Mouse (Mus musculus): Measurements from ENCODE around the gene Cdkal1.

DNA sequence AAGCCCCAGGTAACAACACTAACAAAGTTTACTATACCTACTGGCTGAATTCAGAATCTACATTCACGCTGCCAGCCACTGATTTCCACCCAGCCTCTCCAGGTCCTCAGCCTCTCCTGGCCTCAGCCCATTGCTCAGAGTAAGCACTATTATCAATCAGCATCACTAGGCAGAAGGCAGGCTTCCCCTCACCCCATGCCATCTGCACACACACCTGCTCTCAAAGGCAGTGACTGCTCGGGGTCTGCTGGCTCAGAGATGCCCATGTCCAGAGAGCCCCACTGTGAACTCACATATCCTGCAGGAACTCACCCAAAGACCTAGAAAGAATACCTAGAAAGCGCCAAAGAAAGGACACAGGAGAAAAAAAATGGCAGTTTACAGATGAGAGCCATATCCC lies 102.2 kb downstream of the Cdkal1 start:
- TF ChIP-seq EP300 (optimal IDR thresholded peaks at IDR 0.05) (no peak), CTCF (IDR thresholded peaks at IDR 0.05; ENCODE audit: low read depth) (no peak)
